Comparison of ENCODE assay signal across 18 mouse cellular contexts in the genomic region with DNA sequence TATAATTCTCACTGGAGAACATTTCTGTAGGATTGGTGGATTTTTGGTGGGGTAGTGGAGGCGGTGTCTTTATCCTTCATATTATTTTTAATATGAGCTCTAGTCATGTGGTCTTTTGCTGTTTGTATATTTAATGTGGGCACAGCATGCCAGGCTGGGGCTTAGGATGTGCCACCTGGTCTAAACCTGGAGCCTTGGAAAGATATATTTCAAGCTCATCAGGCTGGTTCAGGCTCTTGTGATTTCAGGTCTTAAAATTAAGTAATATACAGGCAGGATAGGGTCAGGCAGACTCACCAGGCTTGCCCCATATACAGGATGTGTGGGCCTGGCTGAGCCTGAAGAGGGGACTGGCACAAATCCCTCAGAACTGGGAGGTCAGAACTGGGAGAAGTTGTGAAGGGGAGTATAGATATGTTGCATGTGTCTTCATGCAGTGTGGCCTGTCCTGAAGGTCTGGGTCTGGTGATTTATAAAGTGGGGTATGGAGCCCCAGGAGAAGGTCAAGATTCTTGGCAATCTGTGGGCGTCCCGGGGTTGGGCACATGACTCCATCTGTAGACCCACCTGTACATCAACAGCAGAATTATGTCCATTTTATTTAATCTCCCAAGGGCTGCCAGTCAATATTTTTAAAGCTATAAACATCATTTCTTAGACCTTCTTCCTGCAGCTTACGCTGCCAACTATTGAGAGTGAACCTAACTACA.
DNase-seq lines count a peak whose midpoint lies in the region; ATAC-seq and TF ChIP-seq lines count a peak whose summit lies in the region.
"Had no signal": no experiment of that assay in that cellular context is flagged by ENCODE, and none has a peak within 500 bp of the region (broad histone marks: within the 10 kb centered on the region; RNA-seq: fewer than 3 reads in every experiment).

No protein-coding gene starts in this region.

- no peaks in the 10 kb centered on the region for H3K27me3 ChIP-seq in cerebellum, adult 2 months (ENCODE audit: control insufficient read depth, insufficient read depth, low read length)
- H3K27me3 ChIP-seq in midbrain, embryonic 11.5 days (ENCODE audit: control insufficient read depth, insufficient read depth, low read length) = no peaks in the 10 kb centered on the region
- H3K27me3 ChIP-seq in limb, embryonic 10.5 days (ENCODE audit: low read depth, poor library complexity, severe bottlenecking) = no peaks in the 10 kb centered on the region
- H3K27me3 ChIP-seq: embryonic facial prominence, embryonic 13.5 days; forebrain, embryonic 13.5 days; heart, embryonic 12.5 days; hindbrain, embryonic 15.5 days; intestine, embryonic 15.5 days had no signal

- H3K4me2 ChIP-seq in midbrain, embryonic 11.5 days = no peak overlapping the region
- H3K4me2 ChIP-seq: embryonic facial prominence, embryonic 13.5 days; forebrain, embryonic 13.5 days; heart, embryonic 12.5 days; hindbrain, embryonic 15.5 days; intestine, embryonic 15.5 days had no signal

- intact Hi-C loops in left cerebral cortex, postnatal 4 days (cut with DNase I) = no loop called here
- intact Hi-C loops in left cerebral cortex, adult 2 months (cut with DNase I) = no loop called here

- H3K4me3 ChIP-seq in left cerebral cortex, adult 2 months = no peak overlapping the region
- H3K4me3 ChIP-seq in cerebellum, adult 2 months (replicated peaks; ENCODE audit: insufficient read depth, low read depth, low read length) = no peak overlapping the region
- H3K4me3 ChIP-seq in midbrain, embryonic 11.5 days (ENCODE audit: low read depth, low read length) = no peak overlapping the region
- H3K4me3 ChIP-seq in limb, embryonic 10.5 days = no peak overlapping the region
- H3K4me3 ChIP-seq: embryonic facial prominence, embryonic 13.5 days; forebrain, embryonic 13.5 days; heart, embryonic 12.5 days; hindbrain, embryonic 10.5 days; hindbrain, embryonic 15.5 days; intestine, embryonic 15.5 days had no signal

- 46% methylated on average over 4 of the region's 4 CpGs for WGBS in cerebellum, adult 2 months
- WGBS in midbrain, embryonic 11.5 days = 98% methylated on average over 4 of the region's 4 CpGs
- WGBS in limb, embryonic 10.5 days = 94% methylated on average over 4 of the region's 4 CpGs

- H3K27ac ChIP-seq in left cerebral cortex, adult 2 months = no peak overlapping the region
- peak overlapping the region; percentile 47 for H3K27ac ChIP-seq in cerebellum, adult 2 months (ENCODE audit: insufficient read depth, low read length)
- no peak overlapping the region for H3K27ac ChIP-seq in midbrain, embryonic 11.5 days (ENCODE audit: low read depth, low read length)
- no peak overlapping the region for H3K27ac ChIP-seq in limb, embryonic 10.5 days
- H3K27ac ChIP-seq: embryonic facial prominence, embryonic 13.5 days; forebrain, embryonic 13.5 days; hindbrain, embryonic 10.5 days; hindbrain, embryonic 15.5 days; intestine, embryonic 15.5 days had no signal

- no peaks in the 10 kb centered on the region for H3K36me3 ChIP-seq in midbrain, embryonic 11.5 days (ENCODE audit: control insufficient read depth, insufficient read depth, low read length)
- H3K36me3 ChIP-seq in limb, embryonic 10.5 days = no peaks in the 10 kb centered on the region
- H3K36me3 ChIP-seq: embryonic facial prominence, embryonic 13.5 days; hindbrain, embryonic 10.5 days; hindbrain, embryonic 15.5 days; intestine, embryonic 15.5 days had no signal

- H3K9ac ChIP-seq in midbrain, embryonic 11.5 days (ENCODE audit: low read length) = no peak overlapping the region
- H3K9ac ChIP-seq: embryonic facial prominence, embryonic 13.5 days; forebrain, embryonic 13.5 days; forebrain, postnatal 0 days; heart, embryonic 12.5 days; hindbrain, embryonic 15.5 days; intestine, embryonic 15.5 days had no signal

- peaks cover 3% of the 10 kb centered on the region; the same call in 1 of the 2 replicates for H3K4me1 ChIP-seq in cerebellum, adult 2 months (ENCODE audit: control insufficient read depth, insufficient read depth, low read length)
- no peaks in the 10 kb centered on the region for H3K4me1 ChIP-seq in midbrain, embryonic 11.5 days (ENCODE audit: control insufficient read depth, insufficient read depth, low read length)
- H3K4me1 ChIP-seq in limb, embryonic 10.5 days = no peaks in the 10 kb centered on the region
- H3K4me1 ChIP-seq: forebrain, embryonic 13.5 days; heart, embryonic 12.5 days; hindbrain, embryonic 10.5 days; hindbrain, embryonic 15.5 days; intestine, embryonic 15.5 days had no signal

- no peak for TF ChIP-seq POLR2A in cerebellum, adult 2 months (IDR thresholded peaks at IDR 0.05; ENCODE audit: borderline replicate concordance, insufficient read depth, low read length)

- ATAC-seq in midbrain, embryonic 11.5 days (ENCODE audit: low FRiP score) = no peak
- ATAC-seq: forebrain, embryonic 13.5 days; forebrain, postnatal 0 days; intestine, embryonic 15.5 days had no signal

- DNase-seq in left cerebral cortex, postnatal 4 days = peak; percentile 68
- no peak for DNase-seq in left cerebral cortex, adult 2 months (ENCODE audit: extremely low spot score in 1 of 2, low spot score in 2 of 2)
- peak; percentile 30 to 59 for DNase-seq in cerebellum, adult 2 months
- peak; percentile 83 to 91 for DNase-seq in cerebellum, postnatal 10 days
- DNase-seq in heart, adult 18-20 months = no peak
- no peak for DNase-seq in midbrain, embryonic 11.5 days (ENCODE audit: low spot score, missing footprints)
- no peak for DNase-seq in left cerebral cortex, adult 9 months (ENCODE audit: low spot score in 2 of 2)
- no peak for DNase-seq in limb, embryonic 10.5 days (ENCODE audit: low spot score)
- DNase-seq: adrenal gland, postnatal 14 days; forebrain, postnatal 0 days; gastrocnemius, postnatal 14 days; kidney, adult 18-20 months had no signal

- no peak for TF ChIP-seq CTCF in left cerebral cortex, adult 2 months (IDR thresholded peaks at IDR 0.05)
- TF ChIP-seq CTCF in cerebellum, adult 2 months (IDR thresholded peaks at IDR 0.05; ENCODE audit: borderline replicate concordance, insufficient read depth, low read depth, low read length) = no peak

- no peaks in the 10 kb centered on the region for H3K9me3 ChIP-seq in midbrain, embryonic 11.5 days (ENCODE audit: control insufficient read depth, low read length)
- H3K9me3 ChIP-seq in limb, embryonic 10.5 days (replicated peaks) = no peaks in the 10 kb centered on the region
- H3K9me3 ChIP-seq: embryonic facial prominence, embryonic 13.5 days; forebrain, embryonic 13.5 days; heart, embryonic 12.5 days; hindbrain, embryonic 15.5 days; intestine, embryonic 15.5 days had no signal

Comparison
In these comparisons a context has a peak if more than half of its experiments do, and no peak if none do; other contexts are left out.
1. DNase-seq: peak in left cerebral cortex, postnatal 4 days (single experiment), cerebellum, adult 2 months (2 of 2) and cerebellum, postnatal 10 days (2 of 2); none in left cerebral cortex, adult 2 months (0 of 2), heart, adult 18-20 months (0 of 2), midbrain, embryonic 11.5 days (single experiment), left cerebral cortex, adult 9 months (0 of 2) and limb, embryonic 10.5 days (single experiment).